Comparison of ENCODE assay signal across 11 mouse cellular contexts in genomic region chr6:147760113-147760512, GRCm38 (mm10).
DNase-seq lines count a peak whose midpoint lies in the region; ATAC-seq and TF ChIP-seq lines count a peak whose summit lies in the region.
"Had no signal": no experiment of that assay in that cellular context is flagged by ENCODE, and none has a peak within 500 bp of the region (broad histone marks: within the 10 kb centered on the region; RNA-seq: fewer than 3 reads in every experiment).

No protein-coding gene starts in this region.

- TF ChIP-seq CTCF in kidney, adult 2 months (conservative IDR thresholded peaks at IDR 0.05; ENCODE audit: insufficient read depth, insufficient read length, low read depth, low read length), result no peak

- peaks cover 3% of the 10 kb centered on the region for H3K4me1 ChIP-seq in kidney, adult 2 months (ENCODE audit: control insufficient read depth, insufficient read depth, low read length)
- H3K4me1 ChIP-seq in kidney, embryonic 16.5 days (ENCODE audit: insufficient read depth, low read length), result 0 out of 2 replicates have a peak, but pooled peaks cover 2% of the 10 kb centered on the region
- H3K4me1 ChIP-seq in intestine, embryonic 15.5 days (replicated peaks), result no peaks in the 10 kb centered on the region

- H3K9ac ChIP-seq in kidney, embryonic 16.5 days (replicated peaks; ENCODE audit: low read length), result no peak overlapping the region
- no peak overlapping the region for H3K9ac ChIP-seq in intestine, embryonic 15.5 days

- H3K9me3 ChIP-seq in kidney, embryonic 16.5 days (ENCODE audit: low read length), result no peaks in the 10 kb centered on the region
- H3K9me3 ChIP-seq in intestine, embryonic 15.5 days, result no peaks in the 10 kb centered on the region

- no peak for ATAC-seq in kidney, embryonic 16.5 days (ENCODE audit: low FRiP score, low TSS enrichment)
- peak; percentile 75 for ATAC-seq in intestine, embryonic 15.5 days

- WGBS in kidney, adult 2 months, result 32% methylated on average over 2 of the region's 2 CpGs
- WGBS in kidney, embryonic 16.5 days, result 77% methylated on average over 2 of the region's 2 CpGs
- 64% methylated on average over 2 of the region's 2 CpGs for WGBS in intestine, embryonic 15.5 days

- no peaks in the 10 kb centered on the region for H3K36me3 ChIP-seq in kidney, adult 2 months (ENCODE audit: control insufficient read depth, insufficient read depth, low read length)
- no peaks in the 10 kb centered on the region for H3K36me3 ChIP-seq in kidney, embryonic 16.5 days (ENCODE audit: insufficient read depth, low read length)
- no peaks in the 10 kb centered on the region for H3K36me3 ChIP-seq in intestine, embryonic 15.5 days

- no peak overlapping the region for H3K4me2 ChIP-seq in kidney, embryonic 16.5 days (replicated peaks; ENCODE audit: low read depth, low read length)
- no peak overlapping the region for H3K4me2 ChIP-seq in intestine, embryonic 15.5 days (replicated peaks)

- H3K27me3 ChIP-seq in kidney, adult 2 months (replicated peaks; ENCODE audit: control insufficient read depth, insufficient read depth, low read length), result no peaks in the 10 kb centered on the region; the same call in 1 of the 2 replicates
- no peaks in the 10 kb centered on the region for H3K27me3 ChIP-seq in kidney, embryonic 16.5 days (ENCODE audit: insufficient read depth, low read length)
- no peaks in the 10 kb centered on the region for H3K27me3 ChIP-seq in intestine, embryonic 15.5 days (replicated peaks)

- DNase-seq in kidney, adult 2 months, result peak; percentile 39
- DNase-seq in 416B (ENCODE audit: low read depth), result peak; percentile 98
- peak; percentile 55 for DNase-seq in adrenal gland, postnatal 14 days
- no peak for DNase-seq in yolk sac, embryonic 10.5 days (ENCODE audit: low spot score)
- no peak for DNase-seq in cerebellum, postnatal 14 days
- DNase-seq: kidney, adult 11 months; lung, adult 2 months; midbrain, embryonic 14.5 days had no signal

- TF ChIP-seq POLR2A in kidney, adult 2 months (IDR thresholded peaks at IDR 0.05; ENCODE audit: low read depth, low read length), result no peak

- H3K4me3 ChIP-seq in kidney, adult 2 months (ENCODE audit: insufficient read depth, low read depth, low read length), result no peak overlapping the region
- no peak overlapping the region for H3K4me3 ChIP-seq in kidney, embryonic 16.5 days (ENCODE audit: low read length)
- no peak overlapping the region for H3K4me3 ChIP-seq in intestine, embryonic 15.5 days (replicated peaks)
- H3K4me3 ChIP-seq: erythroblast, embryonic 14.5 days had no signal

- no peak overlapping the region for H3K27ac ChIP-seq in kidney, adult 2 months (ENCODE audit: insufficient read depth, low read depth, low read length)
- H3K27ac ChIP-seq in kidney, embryonic 16.5 days (ENCODE audit: low read length), result no peak overlapping the region
- H3K27ac ChIP-seq in intestine, embryonic 15.5 days, result no peak overlapping the region

Comparison
In these comparisons a context has a peak if more than half of its experiments do, and no peak if none do; other contexts are left out.
1. DNase-seq: peak in kidney, adult 2 months (single experiment), 416B (single experiment) and adrenal gland, postnatal 14 days (single experiment); none in yolk sac, embryonic 10.5 days (single experiment) and cerebellum, postnatal 14 days (0 of 2).